Mouse (Mus musculus) small intestine, adult 2 months (tissue): ENCODE results near the gene Rras. TPM values are rescaled to one million over a fixed set of nuclear protein-coding genes. Genes with fewer than 3 reads are reported as not detected.

Experiments
- H3K27ac ChIP-seq: fragments of 200-500 bp; 2 replicates; pipeline ENCODE4 v1.5.1; 2012; ENCODE audit warnings: low read depth, low read length, control low read depth, inconsistent platforms; ENCODE audit not compliant: insufficient read depth
- H3K27me3 ChIP-seq: fragments of 200-500 bp; 2 replicates; pipeline ENCODE4 v1.6.1; 2012; ENCODE audit warnings: mild to moderate bottlenecking, moderate library complexity, low read length, inconsistent platforms; ENCODE audit not compliant: control insufficient read depth, insufficient read depth
- H3K36me3 ChIP-seq: fragments of 200-500 bp; 2 replicates; pipeline ENCODE4 v1.6.1; 2012; ENCODE audit warnings: mild to moderate bottlenecking, low read length, control low read depth, inconsistent platforms; ENCODE audit not compliant: control insufficient read depth, insufficient read depth
- H3K4me1 ChIP-seq: fragments of 200-500 bp; 2 replicates; pipeline ENCODE4 v1.6.1; 2012; ENCODE audit warnings: low read length, inconsistent platforms, mixed read lengths; ENCODE audit not compliant: control insufficient read depth, insufficient read depth, insufficient read length
- H3K4me3 ChIP-seq: fragments of 200-500 bp; 2 replicates; pipeline ENCODE4 v1.5.1; 2012; ENCODE audit warnings: low read depth, mild to moderate bottlenecking, control low read depth, inconsistent platforms, low read length, moderate library complexity
- CTCF ChIP-seq: fragments of 200-500 bp; IDR thresholded peaks from 2 replicates; pipeline ENCODE4 v1.5.1; 2012; ENCODE audit warnings: low read depth, mild to moderate bottlenecking, control low read depth, inconsistent platforms, low read length, moderate library complexity, mixed read lengths; ENCODE audit not compliant: insufficient replicate concordance, insufficient read length; ENCODE audit errors: extremely low read depth
- POLR2A ChIP-seq: fragments of 200-500 bp; IDR thresholded peaks from 2 replicates; pipeline ENCODE4 v1.6.1; 2012; ENCODE audit warnings: low read depth, mild to moderate bottlenecking, control low read depth, inconsistent platforms, low read length, moderate library complexity
- WGBS: fragments of 180-500 bp; shearing (Covaris S2); methylation state at CpG from one replicate; pipeline ENCODE4 v1.1.7; 2018; 5-methylcytosine and 5-hydroxymethylcytosine counted together
- polyA plus RNA-seq: library from polyadenylated mRNA; depleted of rRNA; stranded (reverse); fragments of >200 nt; gene quantifications from 2 replicates; pipeline ENCODE4 v1.2.3, GENCODE M21; 2012

Gene Rras
- polyA plus RNA-seq, 1 experiment: 67.9 TPM

DNA sequence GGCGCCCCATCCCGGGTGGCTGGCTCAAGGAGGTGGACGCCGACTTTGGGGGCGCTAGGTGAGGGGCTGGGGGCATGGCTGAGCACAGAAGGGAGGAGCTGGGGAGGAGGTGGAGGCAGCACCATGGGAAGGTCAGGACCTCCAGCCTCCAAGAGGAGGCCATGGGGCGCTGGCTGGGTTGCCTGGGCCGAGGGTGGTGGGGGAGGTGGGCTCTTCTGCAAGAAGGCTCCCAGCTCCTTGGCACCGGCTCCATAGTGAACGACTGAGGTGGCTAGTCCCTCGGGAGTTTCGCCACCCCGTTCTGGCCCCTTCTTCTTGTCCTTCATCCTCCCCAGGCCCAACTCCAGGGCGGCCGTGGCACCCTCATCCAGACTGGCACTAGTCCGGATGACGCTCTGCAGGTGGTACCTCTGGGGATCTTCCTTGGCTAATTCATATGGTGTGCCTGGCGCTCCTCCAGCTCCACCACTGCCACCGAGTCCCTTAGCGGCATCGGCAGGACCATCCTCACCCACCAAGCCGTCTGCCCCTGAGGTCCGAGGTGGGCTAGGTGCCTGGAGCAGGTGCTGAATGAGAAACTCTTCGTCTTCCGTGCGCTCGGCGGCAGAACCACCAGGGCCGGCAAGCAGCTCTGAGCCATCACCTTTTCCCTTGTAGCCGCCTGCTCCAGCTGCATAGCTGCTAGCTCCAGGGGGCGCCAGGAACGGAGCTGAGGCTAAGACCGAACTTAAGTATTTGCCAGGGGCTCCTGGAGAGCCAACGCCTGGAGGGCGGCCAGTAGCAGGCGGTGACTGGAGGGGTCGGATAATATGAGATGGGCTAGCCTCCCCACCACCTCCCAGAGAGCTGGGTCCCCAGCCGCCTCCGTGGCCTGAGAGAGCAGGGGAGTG lies 30.5 kb downstream of the Rras start:
- Histone ChIP-seq H3K36me3 (peaks cover 62% of the 10 kb centered on the region), H3K4me1 (peaks cover 5% of the 10 kb centered on the region), H3K4me3 (no peak overlapping the region), H3K27me3 (no peaks in the 10 kb centered on the region), H3K27ac (no peak overlapping the region)
- TF ChIP-seq POLR2A: no peak
- TF ChIP-seq CTCF: no peak
- 93% methylated on average over 38 of the region's 38 CpGs for WGBS

- peaks cover 54% of the 10 kb centered on the region for H3K36me3 ChIP-seq
These were observed 31.3 kb downstream of the Rras start for GRCm38 (mm10) chr7:45048923-45049657.

DNA sequence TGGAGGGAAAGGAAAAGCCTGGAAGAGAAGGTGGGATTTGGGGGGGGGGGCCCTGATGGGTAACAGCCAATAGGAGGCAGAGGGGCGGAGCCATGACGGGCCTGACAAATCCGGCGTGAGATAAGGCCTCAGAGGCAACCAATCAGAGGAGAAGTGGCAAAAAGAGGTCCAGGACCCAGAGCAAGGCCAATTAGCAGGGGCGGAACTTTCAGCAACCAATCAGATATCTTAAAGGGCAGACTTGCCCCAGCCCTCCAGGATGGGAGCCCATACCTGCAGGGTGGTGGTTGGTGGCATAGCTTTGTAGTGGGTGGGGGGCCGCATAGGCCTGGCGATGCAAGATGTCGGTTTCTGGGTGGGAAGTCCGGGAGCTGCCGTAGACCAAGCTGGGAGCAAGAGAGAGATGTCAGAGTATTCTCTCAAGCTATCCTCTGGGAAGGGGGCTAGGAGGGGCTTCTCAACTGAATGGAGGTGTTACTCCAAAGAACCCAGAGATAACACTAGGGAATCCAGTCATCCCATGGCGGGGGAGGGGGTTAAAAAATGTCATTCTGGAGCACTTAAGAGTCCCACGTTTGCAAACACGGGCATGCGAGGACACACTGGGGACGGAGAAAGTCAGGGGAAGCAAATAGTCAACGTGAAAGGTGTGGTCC lies 33.3 kb downstream of the Rras start:
- TF ChIP-seq POLR2A (no peak), CTCF (no peak)
- peaks cover 8% of the 10 kb centered on the region for H3K4me1 ChIP-seq
- H3K27me3 ChIP-seq: no peaks in the 10 kb centered on the region
- H3K36me3 ChIP-seq: peaks cover 40% of the 10 kb centered on the region
- 39% methylated on average over 16 of the region's 16 CpGs for WGBS
- H3K27ac ChIP-seq: no peak overlapping the region
- H3K4me3 ChIP-seq: peak overlapping the region; percentile 98

More at GRCm38 (mm10) chr7:45048923-45049657, 31.3 kb downstream of the Rras start:
- Histone ChIP-seq H3K4me1 (peaks cover 8% of the 10 kb centered on the region), H3K4me3 (no peak overlapping the region), H3K27me3 (no peaks in the 10 kb centered on the region), H3K27ac (no peak overlapping the region)
- no peak for TF ChIP-seq CTCF
- TF ChIP-seq POLR2A: no peak
- 91% methylated on average over 23 of the region's 23 CpGs for WGBS

- H3K36me3 ChIP-seq: peaks cover 35% of the 10 kb centered on the region
- H3K4me1 ChIP-seq: peaks cover 8% of the 10 kb centered on the region
- peak overlapping the region; percentile 98 for H3K4me3 ChIP-seq
- no peak overlapping the region for H3K27ac ChIP-seq
- no peak for TF ChIP-seq CTCF
- TF ChIP-seq POLR2A: no peak
- no peaks in the 10 kb centered on the region for H3K27me3 ChIP-seq
- WGBS: 15% methylated on average over 13 of the region's 13 CpGs
These were observed 33.8 kb downstream of the Rras start for GRCm38 (mm10) chr7:45051601-45051974.

DNA sequence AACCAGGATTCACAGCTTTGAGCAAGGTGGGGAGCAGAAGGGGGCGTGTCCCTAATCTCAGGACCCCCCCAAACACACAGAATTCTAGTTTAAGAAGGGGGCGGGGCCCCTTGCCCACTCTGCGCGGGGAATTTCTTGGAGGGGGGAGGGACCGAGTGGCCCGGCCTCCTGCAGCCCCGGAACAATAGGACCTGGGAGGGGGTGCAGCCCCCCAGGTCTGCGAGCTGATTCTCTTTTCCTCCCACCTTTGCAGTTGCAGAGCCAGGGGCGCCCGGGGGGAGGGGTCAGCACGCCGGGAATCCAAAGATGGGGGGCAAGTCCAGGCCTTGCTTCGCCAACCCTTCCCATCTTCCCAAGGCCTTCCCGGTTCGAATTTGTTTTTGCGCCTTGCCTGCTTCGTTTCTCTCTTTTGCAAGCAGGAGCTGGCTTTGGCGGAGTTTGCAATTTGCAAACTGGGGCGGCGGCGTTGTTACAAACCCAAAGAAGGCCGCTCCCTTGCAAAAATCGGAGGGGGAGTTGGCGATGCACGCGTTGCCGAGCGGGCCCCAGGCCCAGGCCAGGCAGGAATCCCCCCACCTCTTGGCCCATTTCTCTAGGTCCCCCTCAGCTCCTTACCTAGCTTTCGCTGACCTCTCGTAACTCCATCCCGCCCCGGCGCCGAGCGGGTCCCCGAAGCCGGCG lies 34.6 kb downstream of the Rras start:
- Histone ChIP-seq H3K27ac (peak overlapping the region; percentile 71), H3K27me3 (no peaks in the 10 kb centered on the region), H3K4me3 (peak overlapping the region; percentile 98), H3K36me3 (peaks cover 28% of the 10 kb centered on the region), H3K4me1 (peaks cover 8% of the 10 kb centered on the region)
- WGBS: 1% methylated on average over 38 of the region's 38 CpGs
- TF ChIP-seq POLR2A: no peak
- no peak for TF ChIP-seq CTCF

DNA sequence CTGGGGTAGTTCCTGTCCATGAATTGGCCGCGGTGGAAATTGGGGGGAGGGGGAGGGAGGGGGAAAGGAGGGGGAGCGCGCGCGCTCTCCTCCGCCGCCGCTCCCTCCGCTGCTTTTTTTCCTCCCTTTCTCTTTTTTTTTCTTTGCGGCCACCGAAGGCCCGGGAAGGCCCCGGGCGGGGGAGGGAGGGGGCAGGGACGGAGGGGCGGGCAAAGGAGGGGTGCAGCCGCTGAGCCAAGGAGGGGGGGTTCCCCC lies 35.0 kb downstream of the Rras start, which contains the start of gene Prr12:
Gene Prr12 (minus strand): TSS at position 20 of the 255 bp plus-strand sequence.
- WGBS: 0% methylated on average over 9 of the region's 18 CpGs
- Histone ChIP-seq H3K27ac (peak within 1 kb of the TSS; percentile 80), H3K36me3 (peaks cover 23% of the 10 kb centered on the region), H3K27me3 (no peaks in the 10 kb centered on the region), H3K4me3 (peak within 1 kb of the TSS; percentile 98), H3K4me1 (peaks cover 8% of the 10 kb centered on the region)
- no peak for TF ChIP-seq POLR2A
- no peak for TF ChIP-seq CTCF
